Mouse (Mus musculus): ENCODE data around the gene Nectin4. TPM values are rescaled to one million over a fixed set of nuclear protein-coding genes. Genes with fewer than 3 reads are reported as not detected.

Nectin4 gene
- polyA plus RNA-seq, 1 experiment from 2014 or later, result 0.60 TPM

- no peaks in the 10 kb centered on the region; the same call in 1 of the 2 replicates for H3K9me3 ChIP-seq (replicated peaks)
- peaks cover 21% of the 10 kb centered on the region for H3K4me1 ChIP-seq
- peak overlapping the region; percentile 83 for H3K27ac ChIP-seq (replicated peaks)
- WGBS, result 32% methylated on average over 16 of the region's 16 CpGs
- peak overlapping the region; percentile 65 for H3K4me3 ChIP-seq
- DNase-seq (ENCODE audit: low spot score), result peak; percentile 67
- H3K36me3 ChIP-seq, result peaks cover 26% of the 10 kb centered on the region
- H3K27me3 ChIP-seq (ENCODE audit: low read depth, poor library complexity, severe bottlenecking), result no peaks in the 10 kb centered on the region
Measured at GRCm38 (mm10) chr1:171361106-171362103, 8.5 kb upstream of the Nectin4 start.

GRCm38 (mm10) chr1:171365934-171366333 is 4.0 kb upstream of the Nectin4 start:
- 77% methylated on average over 7 of the region's 7 CpGs for WGBS
- no peak for DNase-seq (ENCODE audit: low spot score)
- H3K27ac ChIP-seq (replicated peaks), result no peak overlapping the region

GRCm38 (mm10) chr1:171372880-171373279 is 3.0 kb downstream of the Nectin4 start:
- Histone ChIP-seq H3K27me3 (ENCODE audit: low read depth, poor library complexity, severe bottlenecking) (peaks cover 30% of the 10 kb centered on the region), H3K36me3 (no peaks in the 10 kb centered on the region), H3K9me3 (replicated peaks) (no peaks in the 10 kb centered on the region), H3K27ac (replicated peaks) (no peak overlapping the region), H3K4me3 (no peak overlapping the region), H3K4me1 (peaks cover 28% of the 10 kb centered on the region)
- DNase-seq (ENCODE audit: low spot score), result no peak
- 51% methylated on average over 3 of the region's 3 CpGs for WGBS

More at GRCm38 (mm10) chr1:171365934-171366333, 4.0 kb upstream of the Nectin4 start:
- H3K36me3 ChIP-seq, result no peaks in the 10 kb centered on the region
- peaks cover 20% of the 10 kb centered on the region for H3K4me1 ChIP-seq
- peaks cover 7% of the 10 kb centered on the region; the same call in 1 of the 2 replicates for H3K27me3 ChIP-seq (ENCODE audit: low read depth, poor library complexity, severe bottlenecking)
- no peaks in the 10 kb centered on the region for H3K9me3 ChIP-seq (replicated peaks)
- H3K4me3 ChIP-seq, result no peak overlapping the region

- no peak overlapping the region for H3K4me3 ChIP-seq
- peak overlapping the region; percentile 75 for H3K27ac ChIP-seq (replicated peaks)
- DNase-seq (ENCODE audit: low spot score), result peak; percentile 36
- peaks cover 38% of the 10 kb centered on the region for H3K27me3 ChIP-seq (ENCODE audit: low read depth, poor library complexity, severe bottlenecking)
- 1% methylated on average over 4 of the region's 4 CpGs for WGBS
- H3K9me3 ChIP-seq (replicated peaks), result no peaks in the 10 kb centered on the region
- peaks cover 25% of the 10 kb centered on the region for H3K4me1 ChIP-seq
- H3K36me3 ChIP-seq, result no peaks in the 10 kb centered on the region
Measured at GRCm38 (mm10) chr1:171373946-171374345, 4.0 kb downstream of the Nectin4 start.

GRCm38 (mm10) chr1:171375646-171376097 is 5.8 kb downstream of the Nectin4 start:
- no peaks in the 10 kb centered on the region for H3K9me3 ChIP-seq (replicated peaks)
- H3K36me3 ChIP-seq, result no peaks in the 10 kb centered on the region
- 50% methylated on average over 9 of the region's 9 CpGs for WGBS
- H3K4me1 ChIP-seq, result peaks cover 39% of the 10 kb centered on the region
- H3K27me3 ChIP-seq (ENCODE audit: low read depth, poor library complexity, severe bottlenecking), result peaks cover 48% of the 10 kb centered on the region
- H3K27ac ChIP-seq (replicated peaks), result peak overlapping the region; percentile 49
- no peak for DNase-seq (ENCODE audit: low spot score)
- H3K4me3 ChIP-seq, result no peak overlapping the region

- 92% methylated on average over 6 of the region's 6 CpGs for WGBS
- H3K4me3 ChIP-seq, result no peak overlapping the region
- H3K27me3 ChIP-seq (ENCODE audit: low read depth, poor library complexity, severe bottlenecking), result peaks cover 49% of the 10 kb centered on the region
- H3K4me1 ChIP-seq, result peaks cover 40% of the 10 kb centered on the region
- H3K9me3 ChIP-seq (replicated peaks), result no peaks in the 10 kb centered on the region
- DNase-seq (ENCODE audit: low spot score), result no peak
- H3K27ac ChIP-seq (replicated peaks), result no peak overlapping the region
- no peaks in the 10 kb centered on the region for H3K36me3 ChIP-seq
Measured at GRCm38 (mm10) chr1:171378298-171378697, 8.4 kb downstream of the Nectin4 start.

GRCm38 (mm10) chr1:171379935-171380599 is 10.2 kb downstream of the Nectin4 start:
- 7% methylated on average over 31 of the region's 31 CpGs for WGBS
- H3K27me3 ChIP-seq (ENCODE audit: low read depth, poor library complexity, severe bottlenecking), result peaks cover 48% of the 10 kb centered on the region
- peaks cover 25% of the 10 kb centered on the region for H3K4me1 ChIP-seq
- peak; percentile 82 for DNase-seq (ENCODE audit: low spot score)
- no peaks in the 10 kb centered on the region for H3K9me3 ChIP-seq (replicated peaks)
- H3K4me3 ChIP-seq, result peak overlapping the region; percentile 48
- peak overlapping the region; percentile 64 for H3K27ac ChIP-seq (replicated peaks)
- H3K36me3 ChIP-seq, result no peaks in the 10 kb centered on the region

- Histone ChIP-seq H3K9me3 (replicated peaks) (no peaks in the 10 kb centered on the region), H3K27me3 (ENCODE audit: low read depth, poor library complexity, severe bottlenecking) (peaks cover 42% of the 10 kb centered on the region), H3K4me3 (no peak overlapping the region), H3K4me1 (peaks cover 20% of the 10 kb centered on the region), H3K36me3 (no peaks in the 10 kb centered on the region), H3K27ac (replicated peaks) (no peak overlapping the region)
- DNase-seq (ENCODE audit: low spot score), result no peak
- 89% methylated on average over 11 of the region's 11 CpGs for WGBS
Measured at GRCm38 (mm10) chr1:171382096-171382620, 12.3 kb downstream of the Nectin4 start.

- WGBS, result 73% methylated on average over 9 of the region's 9 CpGs
- DNase-seq (ENCODE audit: low spot score), result no peak
Measured at GRCm38 (mm10) chr1:171384361-171384760, 14.5 kb downstream of the Nectin4 start.

GRCm38 (mm10) chr1:171385171-171385570 is 15.3 kb downstream of the Nectin4 start:
- 72% methylated on average over 9 of the region's 9 CpGs for WGBS
- no peaks in the 10 kb centered on the region for H3K9me3 ChIP-seq (replicated peaks)
- DNase-seq (ENCODE audit: low spot score), result no peak
- H3K4me1 ChIP-seq, result peaks cover 12% of the 10 kb centered on the region
- no peak overlapping the region for H3K4me3 ChIP-seq
- H3K27ac ChIP-seq (replicated peaks), result no peak overlapping the region
- peaks cover 22% of the 10 kb centered on the region for H3K27me3 ChIP-seq (ENCODE audit: low read depth, poor library complexity, severe bottlenecking)
- no peaks in the 10 kb centered on the region for H3K36me3 ChIP-seq

More at GRCm38 (mm10) chr1:171384361-171384760, 14.5 kb downstream of the Nectin4 start:
- Histone ChIP-seq H3K27ac (replicated peaks) (no peak overlapping the region), H3K36me3 (no peaks in the 10 kb centered on the region), H3K27me3 (ENCODE audit: low read depth, poor library complexity, severe bottlenecking) (peaks cover 31% of the 10 kb centered on the region), H3K4me1 (peaks cover 21% of the 10 kb centered on the region), H3K4me3 (no peak overlapping the region), H3K9me3 (replicated peaks) (no peaks in the 10 kb centered on the region)

- Histone ChIP-seq H3K4me3 (no peak overlapping the region), H3K36me3 (no peaks in the 10 kb centered on the region), H3K27me3 (ENCODE audit: low read depth, poor library complexity, severe bottlenecking) (peaks cover 4% of the 10 kb centered on the region; the same call in 1 of the 2 replicates), H3K9me3 (replicated peaks) (no peaks in the 10 kb centered on the region), H3K27ac (replicated peaks) (no peak overlapping the region), H3K4me1 (peaks cover 7% of the 10 kb centered on the region)
- peak; percentile 51 for DNase-seq (ENCODE audit: low spot score)
- 14% methylated on average over 6 of the region's 6 CpGs for WGBS
Measured at GRCm38 (mm10) chr1:171387099-171387498, 17.2 kb downstream of the Nectin4 start.

GRCm38 (mm10) chr1:171388376-171389102 is 18.6 kb downstream of the Nectin4 start, which contains the start of gene Arhgap30:
Gene Arhgap30, plus strand, starts transcription at chr1:171388954.
- no peak within 1 kb of the TSS for H3K4me3 ChIP-seq
- no peaks in the 10 kb centered on the region for H3K27me3 ChIP-seq (ENCODE audit: low read depth, poor library complexity, severe bottlenecking)
- no peak for DNase-seq (ENCODE audit: low spot score)
- H3K36me3 ChIP-seq, result no peaks in the 10 kb centered on the region
- no peaks in the 10 kb centered on the region for H3K9me3 ChIP-seq (replicated peaks)
- no peak within 1 kb of the TSS; the same call in 1 of the 2 replicates for H3K27ac ChIP-seq (replicated peaks)
- 82% methylated on average over 15 of the region's 15 CpGs for WGBS
- peaks cover 4% of the 10 kb centered on the region; the same call in 1 of the 2 replicates for H3K4me1 ChIP-seq
